Mouse (Mus musculus) embryonic facial prominence, embryonic 13.5 days (tissue): ENCODE data around the gene Bad. TPM values are rescaled to one million over a fixed set of nuclear protein-coding genes. Genes with fewer than 3 reads are reported as not detected.
A peak's percentile ranks its signal among the peaks of the same experiment; 100 is the strongest.
"Not testable (repeated sequence)": the region's sequence is repeated elsewhere in the genome, so short reads cannot be mapped to it uniquely, and the experiment has no call there.

Experiments
- ATAC-seq: fragments of 200-750 bp; cut with Nextera tagmentation; 2 replicates; pipeline ENCODE4 v1.8.0; 2017; ENCODE audit warnings: low read depth; ENCODE audit not compliant: insufficient number of reproducible peaks, insufficient read depth, low FRiP score, low TSS enrichment
- H3K27ac ChIP-seq: fragments of 300-500 bp; sonication (generic); 2 replicates; pipeline ENCODE4 v1.5.1; 2015; ENCODE audit warnings: moderate library complexity, mild to moderate bottlenecking, inconsistent platforms
- H3K27me3 ChIP-seq: fragments of 300-500 bp; sonication (generic); 2 replicates; pipeline ENCODE4 v1.6.1; 2015; ENCODE audit warnings: mild to moderate bottlenecking, inconsistent platforms
- H3K36me3 ChIP-seq: fragments of 300-500 bp; sonication (generic); 2 replicates; pipeline ENCODE4 v1.6.1; 2015; ENCODE audit warnings: mild to moderate bottlenecking, inconsistent platforms
- H3K4me1 ChIP-seq: fragments of 300-500 bp; sonication (generic); 2 replicates; pipeline ENCODE4 v1.6.1; 2015; ENCODE audit warnings: inconsistent platforms
- H3K4me2 ChIP-seq: fragments of 300-500 bp; sonication (generic); 2 replicates; pipeline ENCODE4 v1.6.1; 2015; ENCODE audit warnings: moderate library complexity, mild to moderate bottlenecking, inconsistent platforms
- H3K4me3 ChIP-seq: fragments of 300-500 bp; sonication (generic); 2 replicates; pipeline ENCODE4 v1.5.1; 2015; ENCODE audit warnings: mild to moderate bottlenecking, inconsistent platforms
- H3K9ac ChIP-seq: fragments of 300-500 bp; sonication (generic); 2 replicates; pipeline ENCODE4 v1.6.1; 2015; ENCODE audit warnings: mild to moderate bottlenecking, inconsistent platforms
- H3K9me3 ChIP-seq: fragments of 300-500 bp; sonication (generic); 2 replicates; pipeline ENCODE4 v1.6.1; 2016; ENCODE audit warnings: inconsistent platforms
- WGBS: fragments of 180-500 bp; shearing (Covaris S2); methylation state at CpG from one replicate; pipeline ENCODE4 v1.1.7; 2015; ENCODE audit warnings: mixed read lengths; 5-methylcytosine and 5-hydroxymethylcytosine counted together
- polyA plus RNA-seq: library from polyadenylated mRNA; unstranded; fragments of >200 nt; fragmentation: Nextera tagmentation; extraction: Ambion mirVana; gene quantifications from 2 replicates; pipeline ENCODE4 v1.2.1, GENCODE M21; 2015

The Bad gene
- polyA plus RNA-seq, 1 experiment from 2014 or later = 80.0 TPM

GRCm38 (mm10) chr19:6980381-6981093 lies 38.9 kb downstream of the Bad start, which contains the start of gene Fkbp2:
Gene Fkbp2, minus strand, starts transcription at chr19:6980501.
- H3K36me3 ChIP-seq = peaks cover 55% of the 10 kb centered on the region
- H3K27me3 ChIP-seq = no peaks in the 10 kb centered on the region
- no peaks in the 10 kb centered on the region for H3K9me3 ChIP-seq
- peak within 1 kb of the TSS; percentile 85 for H3K4me2 ChIP-seq
- WGBS = 2% methylated on average over 38 of the region's 38 CpGs
- peak within 1 kb of the TSS; percentile 91 for H3K27ac ChIP-seq
- peak within 1 kb of the TSS; percentile 66 for H3K4me3 ChIP-seq
- peak; percentile 89 for ATAC-seq
- H3K4me1 ChIP-seq = peaks cover 44% of the 10 kb centered on the region
- H3K9ac ChIP-seq = peak within 1 kb of the TSS; percentile 80

GRCm38 (mm10) chr19:6981465-6981864 lies 39.8 kb downstream of the Bad start:
- Histone ChIP-seq H3K4me3 (peak overlapping the region; percentile 66; the same call in 1 of the 2 replicates), H3K4me1 (peaks cover 44% of the 10 kb centered on the region), H3K9me3 (no peaks in the 10 kb centered on the region), H3K9ac (no peak overlapping the region), H3K27me3 (no peaks in the 10 kb centered on the region), H3K4me2 (peak overlapping the region; percentile 85; the same call in 1 of the 2 replicates), H3K27ac (no peak overlapping the region), H3K36me3 (peaks cover 59% of the 10 kb centered on the region)
- no peak for ATAC-seq
- 88% methylated on average over 4 of the region's 4 CpGs for WGBS

GRCm38 (mm10) chr19:6983621-6984020 lies 42.0 kb downstream of the Bad start:
- peaks cover 36% of the 10 kb centered on the region for H3K4me1 ChIP-seq
- ATAC-seq = no peak
- no peak overlapping the region for H3K4me2 ChIP-seq
- 93% methylated on average over 5 of the region's 5 CpGs for WGBS
- no peak overlapping the region for H3K4me3 ChIP-seq
- no peaks in the 10 kb centered on the region for H3K27me3 ChIP-seq
- peaks cover 39% of the 10 kb centered on the region for H3K36me3 ChIP-seq
- no peak overlapping the region for H3K27ac ChIP-seq
- H3K9me3 ChIP-seq = no peaks in the 10 kb centered on the region
- H3K9ac ChIP-seq = no peak overlapping the region

GRCm38 (mm10) chr19:6985300-6985699 lies 43.6 kb downstream of the Bad start:
- peaks cover 36% of the 10 kb centered on the region for H3K36me3 ChIP-seq
- no peaks in the 10 kb centered on the region for H3K27me3 ChIP-seq
- ATAC-seq = no peak
- H3K9ac ChIP-seq = no peak overlapping the region
- 78% methylated on average over 19 of the region's 19 CpGs for WGBS
- no peak overlapping the region for H3K4me3 ChIP-seq
- no peak overlapping the region for H3K27ac ChIP-seq
- peaks cover 27% of the 10 kb centered on the region for H3K4me1 ChIP-seq
- H3K4me2 ChIP-seq = no peak overlapping the region; the same call in 1 of the 2 replicates
- no peaks in the 10 kb centered on the region for H3K9me3 ChIP-seq

- Histone ChIP-seq H3K36me3 (peaks cover 36% of the 10 kb centered on the region), H3K4me2 (peak overlapping the region; percentile 84), H3K4me3 (peak overlapping the region; percentile 89), H3K27me3 (no peaks in the 10 kb centered on the region), H3K4me1 (peaks cover 22% of the 10 kb centered on the region), H3K9ac (peak overlapping the region; percentile 95), H3K9me3 (no peaks in the 10 kb centered on the region), H3K27ac (no peak overlapping the region)
- ATAC-seq = no peak
- 81% methylated on average over 10 of the region's 10 CpGs for WGBS
Observed at GRCm38 (mm10) chr19:6985951-6986708, 44.5 kb downstream of the Bad start.

- H3K36me3 ChIP-seq = peaks cover 33% of the 10 kb centered on the region
- H3K4me1 ChIP-seq = peaks cover 27% of the 10 kb centered on the region
- no peaks in the 10 kb centered on the region for H3K9me3 ChIP-seq
- WGBS = under 1% methylated on average over 81 of the region's 85 CpGs
- H3K4me2 ChIP-seq = peak within 1 kb of the TSS; percentile 84
- peak within 1 kb of the TSS; percentile 90 for H3K27ac ChIP-seq
- peak within 1 kb of the TSS; percentile 95 for H3K9ac ChIP-seq
- H3K27me3 ChIP-seq = no peaks in the 10 kb centered on the region
- peak within 1 kb of the TSS; percentile 89 for H3K4me3 ChIP-seq
- peak; percentile 49 for ATAC-seq
Observed at GRCm38 (mm10) chr19:6987061-6987903, 45.6 kb downstream of the Bad start, which contains the start of gene Vegfb. Gene Vegfb, minus strand, starts transcription at chr19:6987651.

- H3K9ac ChIP-seq = peak overlapping the region; percentile 95
- peak overlapping the region; percentile 90 for H3K27ac ChIP-seq
- peaks cover 29% of the 10 kb centered on the region for H3K4me1 ChIP-seq
- H3K4me2 ChIP-seq = peak overlapping the region; percentile 84
- no peaks in the 10 kb centered on the region for H3K27me3 ChIP-seq
- peak overlapping the region; percentile 89 for H3K4me3 ChIP-seq
- peaks cover 27% of the 10 kb centered on the region for H3K36me3 ChIP-seq
- ATAC-seq = no peak
- no peaks in the 10 kb centered on the region for H3K9me3 ChIP-seq
- WGBS = 3% methylated on average over 8 of the region's 8 CpGs
Observed at GRCm38 (mm10) chr19:6987904-6988285, 46.2 kb downstream of the Bad start.

- 83% methylated on average over 8 of the region's 8 CpGs for WGBS
- Histone ChIP-seq H3K4me1 (peaks cover 34% of the 10 kb centered on the region), H3K27me3 (no peaks in the 10 kb centered on the region), H3K4me3 (no peak overlapping the region), H3K9me3 (no peaks in the 10 kb centered on the region), H3K36me3 (peaks cover 14% of the 10 kb centered on the region), H3K9ac (no peak overlapping the region), H3K27ac (no peak overlapping the region), H3K4me2 (no peak overlapping the region)
- no peak for ATAC-seq
Observed at GRCm38 (mm10) chr19:6989251-6989650, 47.6 kb downstream of the Bad start.

GRCm38 (mm10) chr19:6990712-6991111 lies 49.1 kb downstream of the Bad start:
- Histone ChIP-seq H3K27ac (no peak overlapping the region), H3K36me3 (peaks cover 2% of the 10 kb centered on the region; the same call in 1 of the 2 replicates), H3K9me3 (no peaks in the 10 kb centered on the region), H3K4me3 (no peak overlapping the region), H3K4me2 (no peak overlapping the region), H3K4me1 (peaks cover 46% of the 10 kb centered on the region), H3K9ac (no peak overlapping the region), H3K27me3 (no peaks in the 10 kb centered on the region)
- ATAC-seq = no peak
- WGBS = 83% methylated on average over 6 of the region's 6 CpGs

GRCm38 (mm10) chr19:6991166-6991565 lies 49.5 kb downstream of the Bad start:
- not testable (repeated sequence) for H3K27ac ChIP-seq, H3K9ac ChIP-seq, H3K36me3 ChIP-seq, H3K4me3 ChIP-seq, H3K9me3 ChIP-seq, ATAC-seq, H3K27me3 ChIP-seq
- Histone ChIP-seq H3K4me2 (0 out of 2 replicates have a peak overlapping the region, but pooled peaks have one; percentile 91), H3K4me1 (peaks cover 42% of the 10 kb centered on the region)
- 90% methylated on average over 6 of the region's 6 CpGs for WGBS
